Mouse (Mus musculus) gastrocnemius, postnatal 4 days (tissue): ENCODE measurements around the gene Sh2b3. TPM values are rescaled to one million over a fixed set of nuclear protein-coding genes. Genes with fewer than 3 reads are reported as not detected.
"Not testable (repeated sequence)": the region's sequence is repeated elsewhere in the genome, so short reads cannot be mapped to it uniquely, and the experiment has no call there.

Experiments
- DNase-seq, 2 experiments: peaks; one replicate each; pipeline ENCODE4 v3.0.0; 2021 to 2022; ENCODE audit warnings: low spot score in 2 of 2, mixed read lengths in 2 of 2
- long read RNA-seq, 2 experiments: library from polyadenylated mRNA; stranded (forward); transcript quantifications; one replicate each; pipeline ENCODE4 v2.0.0; 2021
- total RNA-seq, 2 experiments: library from RNA; stranded (reverse); gene quantifications; 2 replicates each; pipeline ENCODE4 v1.2.3; 2021

The Sh2b3 gene
- total RNA-seq = 10 to 100 TPM; 29.4 to 30.0 TPM
- long read RNA-seq, experiment 1, full-length matches to known transcripts = 17 of 32 reads
- long read RNA-seq, experiment 1, partial matches to known transcripts = 3 of 32 reads
- long read RNA-seq, experiment 1, other reads (novel, unspliced or antisense) = 12 of 32 reads
- long read RNA-seq, experiment 2, full-length matches to known transcripts = 30 of 49 reads
- long read RNA-seq, experiment 2, partial matches to known transcripts = 5 of 49 reads
- long read RNA-seq, experiment 2, other reads (novel, unspliced or antisense) = 14 of 49 reads

GRCm38 (mm10) chr5:121837441-121838340 is at the start of gene Sh2b3:
Sh2b3 (minus strand) TSS chr5:121837646.
- peak in 1 of 2 experiments; percentile 56 for DNase-seq

GRCm38 (mm10) chr5:121883356-121883755 is 45.9 kb upstream of the Sh2b3 start:
- no peak for DNase-seq

GRCm38 (mm10) chr5:121879211-121879610 is 41.8 kb upstream of the Sh2b3 start:
- no peak for DNase-seq

- no peak for DNase-seq
Observed at GRCm38 (mm10) chr5:121878703-121879102, 41.3 kb upstream of the Sh2b3 start.

- no peak for DNase-seq
Observed at GRCm38 (mm10) chr5:121876901-121877300, 39.5 kb upstream of the Sh2b3 start.

GRCm38 (mm10) chr5:121875041-121875440 is 37.6 kb upstream of the Sh2b3 start:
- DNase-seq = no peak

GRCm38 (mm10) chr5:121872158-121872557 is 34.7 kb upstream of the Sh2b3 start:
- peak; percentile 79 to 82 for DNase-seq

- DNase-seq = no peak
Observed at GRCm38 (mm10) chr5:121871515-121872030, 34.1 kb upstream of the Sh2b3 start.

GRCm38 (mm10) chr5:121870832-121871231 is 33.4 kb upstream of the Sh2b3 start:
- no peak for DNase-seq

- DNase-seq = no peak
Observed at GRCm38 (mm10) chr5:121867963-121868362, 30.5 kb upstream of the Sh2b3 start.

GRCm38 (mm10) chr5:121864330-121864729 is 26.9 kb upstream of the Sh2b3 start:
- no peak for DNase-seq

GRCm38 (mm10) chr5:121861964-121862363 is 24.5 kb upstream of the Sh2b3 start:
- DNase-seq = no peak

GRCm38 (mm10) chr5:121858427-121858826 is 21.0 kb upstream of the Sh2b3 start:
- DNase-seq = no peak

GRCm38 (mm10) chr5:121856740-121857139 is 19.3 kb upstream of the Sh2b3 start:
- DNase-seq = no peak

- DNase-seq = no peak
Observed at GRCm38 (mm10) chr5:121854768-121855167, 17.3 kb upstream of the Sh2b3 start.

- peak in 1 of 2 experiments; percentile 11 for DNase-seq
Observed at GRCm38 (mm10) chr5:121853368-121854051, 16.1 kb upstream of the Sh2b3 start.

- DNase-seq = peak in 1 of 2 experiments; percentile 15
Observed at GRCm38 (mm10) chr5:121849478-121850349, 12.3 kb upstream of the Sh2b3 start.

- DNase-seq = peak; percentile 90 to 92
Observed at GRCm38 (mm10) chr5:121848743-121849142, 11.3 kb upstream of the Sh2b3 start, which contains the start of gene Pheta1. Pheta1 (plus strand) TSS chr5:121848984.

GRCm38 (mm10) chr5:121848035-121848519 is 10.6 kb upstream of the Sh2b3 start:
- DNase-seq = peak in 1 of 2 experiments; percentile 52

- DNase-seq = not testable (repeated sequence)
Observed at GRCm38 (mm10) chr5:121847269-121847668, 9.8 kb upstream of the Sh2b3 start.
